Mouse (Mus musculus): Measurements from ENCODE around the gene Pomgnt1.

DNA sequence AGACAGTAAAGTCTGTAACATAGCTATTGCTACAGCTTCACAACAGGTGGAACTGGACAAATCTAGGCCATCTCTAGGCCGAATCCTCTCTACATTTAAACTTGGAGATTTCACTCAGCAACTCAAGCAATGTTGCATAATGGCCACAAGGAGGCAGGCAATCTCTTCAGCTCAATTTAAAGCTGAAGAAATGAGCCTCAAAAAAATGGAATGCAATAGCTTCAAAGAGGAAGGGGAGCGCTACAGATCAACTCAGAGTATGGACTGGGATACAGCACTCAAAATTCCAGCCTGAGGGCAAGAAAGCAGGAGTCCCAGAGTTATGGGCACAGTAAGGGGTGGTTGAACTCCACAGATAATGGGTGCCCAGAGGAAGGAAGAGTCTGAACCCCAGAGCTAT lies 11.3 kb downstream of the Pomgnt1 start:
- no peak for TF ChIP-seq TCF12 (IDR thresholded peaks at IDR 0.05; ENCODE audit: insufficient read depth, poor library complexity, severe bottlenecking)
- TF ChIP-seq POLR2A (IDR thresholded peaks at IDR 0.05; ENCODE audit: insufficient read length, low read depth), result no peak
- TF ChIP-seq CEBPB (IDR thresholded peaks at IDR 0.05; ENCODE audit: insufficient read depth, poor library complexity, severe bottlenecking), result no peak
- TF ChIP-seq MAX (IDR thresholded peaks at IDR 0.05; ENCODE audit: low read depth), result no peak
- TF ChIP-seq SRF (IDR thresholded peaks at IDR 0.05; ENCODE audit: control insufficient read depth, insufficient read length, low read depth), result no peak
- no peak for TF ChIP-seq E2F4 (IDR thresholded peaks at IDR 0.05; ENCODE audit: insufficient read depth)
- TF ChIP-seq POLR2AphosphoS2 (IDR thresholded peaks at IDR 0.05; ENCODE audit: insufficient read length, low read depth), result no peak
- no peak for TF ChIP-seq USF1 (IDR thresholded peaks at IDR 0.05; ENCODE audit: low read depth)
- no peak for TF ChIP-seq MYOD1 (IDR thresholded peaks at IDR 0.05; ENCODE audit: control insufficient read depth in 1 of 3, insufficient read length in 2 of 3, low read depth in 2 of 3)
